Mouse (Mus musculus): ENCODE data around the gene Tnfsfm13. TPM values are rescaled to one million over a fixed set of nuclear protein-coding genes. Genes with fewer than 3 reads are reported as not detected.
A peak's percentile ranks its signal among the peaks of the same experiment; 100 is the strongest.

Tnfsfm13 gene
- polyA plus RNA-seq, 2 experiments = 0.70 to 0.80 TPM

- H3K4me3 ChIP-seq (ENCODE audit: insufficient read depth in 1 of 2, low read depth in 2 of 2, low read length in 2 of 2) = peak overlapping the region; percentile 73 to 82
- no peaks in the 10 kb centered on the region for H3K9me3 ChIP-seq (ENCODE audit: control insufficient read depth, low read length)
- H3K27ac ChIP-seq = peak overlapping the region; percentile 88
- H3K4me2 ChIP-seq (ENCODE audit: low read depth) = peak overlapping the region; percentile 93
- no peak for DNase-seq (ENCODE audit: low read depth in 3 of 3, low spot score in 3 of 3)
- peaks cover 7% of the 10 kb centered on the region for H3K36me3 ChIP-seq (replicated peaks; ENCODE audit: control insufficient read depth, insufficient read depth, low read depth)
- no peaks in the 10 kb centered on the region for H3K27me3 ChIP-seq (ENCODE audit: control insufficient read depth, insufficient read depth, low read length)
- peak; percentile 31 for ATAC-seq (ENCODE audit: insufficient read depth)
- H3K9ac ChIP-seq (replicated peaks) = peak overlapping the region; percentile 80
- TF ChIP-seq EP300 (IDR thresholded peaks at IDR 0.05; ENCODE audit: low read depth) (no peak), CTCF (IDR thresholded peaks at IDR 0.05; ENCODE audit: low read depth) (no peak)
- peaks cover 8 to 21% of the 10 kb centered on the region in 2 experiments; a peak in 3 of 4 replicates for H3K4me1 ChIP-seq (replicated peaks; ENCODE audit: control insufficient read depth in 2 of 2, insufficient read depth in 2 of 2, low read length in 1 of 2)
- WGBS (ENCODE audit: insufficient replicate concordance) = 21% methylated on average over 24 of the region's 24 CpGs
Measured at GRCm38 (mm10) chr11:69682209-69682839, 13.6 kb downstream of the Tnfsfm13 start.

GRCm38 (mm10) chr11:69681314-69682208 lies 14.3 kb downstream of the Tnfsfm13 start, which contains the start of gene Senp3:
Gene Senp3 (minus strand): TSS chr11:69682084.
- peak within 1 kb of the TSS; percentile 93 for H3K4me2 ChIP-seq (ENCODE audit: low read depth)
- DNase-seq (ENCODE audit: low read depth in 3 of 3, low spot score in 3 of 3) (peak; percentile 86 to 88 (median 88)), ATAC-seq (ENCODE audit: insufficient read depth) (peak; percentile 97)
- H3K9ac ChIP-seq (replicated peaks) = peak within 1 kb of the TSS; percentile 80
- H3K4me3 ChIP-seq (ENCODE audit: insufficient read depth in 1 of 2, low read depth in 2 of 2, low read length in 2 of 2) = peak within 1 kb of the TSS; percentile 73 to 82
- peaks cover 10% of the 10 kb centered on the region for H3K36me3 ChIP-seq (replicated peaks; ENCODE audit: control insufficient read depth, insufficient read depth, low read depth)
- TF ChIP-seq CTCF (IDR thresholded peaks at IDR 0.05; ENCODE audit: low read depth) = 0 out of 2 replicates have a peak, but pooled peaks have one; percentile 19
- TF ChIP-seq EP300 (IDR thresholded peaks at IDR 0.05; ENCODE audit: low read depth) = no peak
- under 1% methylated on average over 75 of the region's 80 CpGs for WGBS (ENCODE audit: insufficient replicate concordance)
- H3K9me3 ChIP-seq (ENCODE audit: control insufficient read depth, low read length) = no peaks in the 10 kb centered on the region
- no peaks in the 10 kb centered on the region for H3K27me3 ChIP-seq (ENCODE audit: control insufficient read depth, insufficient read depth, low read length)
- H3K27ac ChIP-seq = peak within 1 kb of the TSS; percentile 88
- peaks cover 8 to 18% of the 10 kb centered on the region in 2 experiments; a peak in 3 of 4 replicates for H3K4me1 ChIP-seq (replicated peaks; ENCODE audit: control insufficient read depth in 2 of 2, insufficient read depth in 2 of 2, low read length in 1 of 2)

GRCm38 (mm10) chr11:69680136-69680855 lies 15.6 kb downstream of the Tnfsfm13 start:
- WGBS (ENCODE audit: insufficient replicate concordance) = 83% methylated on average over 30 of the region's 30 CpGs
- Histone ChIP-seq H3K9ac (replicated peaks) (peak overlapping the region; percentile 80), H3K4me3 (ENCODE audit: insufficient read depth in 1 of 2, low read depth in 2 of 2, low read length in 2 of 2) (peak overlapping the region in 1 of 2 experiments; percentile 82; a peak in 2 of 4 replicates), H3K27me3 (ENCODE audit: control insufficient read depth, insufficient read depth, low read length) (no peaks in the 10 kb centered on the region), H3K4me1 (replicated peaks; ENCODE audit: control insufficient read depth in 2 of 2, insufficient read depth in 2 of 2, low read length in 1 of 2) (peaks cover 8 to 11% of the 10 kb centered on the region in 2 experiments; a peak in 3 of 4 replicates), H3K36me3 (replicated peaks; ENCODE audit: control insufficient read depth, insufficient read depth, low read depth) (peaks cover 22% of the 10 kb centered on the region), H3K4me2 (ENCODE audit: low read depth) (peak overlapping the region; percentile 93), H3K27ac (no peak overlapping the region), H3K9me3 (ENCODE audit: control insufficient read depth, low read length) (no peaks in the 10 kb centered on the region)
- TF ChIP-seq CTCF (IDR thresholded peaks at IDR 0.05; ENCODE audit: low read depth) = 0 out of 2 replicates have a peak, but pooled peaks have one; percentile 3
- TF ChIP-seq EP300 (IDR thresholded peaks at IDR 0.05; ENCODE audit: low read depth) = no peak
- no peak for ATAC-seq (ENCODE audit: insufficient read depth)
- no peak for DNase-seq (ENCODE audit: low read depth in 3 of 3, low spot score in 3 of 3)

GRCm38 (mm10) chr11:69679144-69679543 lies 16.8 kb downstream of the Tnfsfm13 start:
- H3K4me1 ChIP-seq (replicated peaks; ENCODE audit: control insufficient read depth in 2 of 2, insufficient read depth in 2 of 2, low read length in 1 of 2) = peaks cover 8 to 11% of the 10 kb centered on the region in 2 experiments; a peak in 3 of 4 replicates
- TF ChIP-seq CTCF (IDR thresholded peaks at IDR 0.05; ENCODE audit: low read depth) (no peak), EP300 (IDR thresholded peaks at IDR 0.05; ENCODE audit: low read depth) (no peak)

More at GRCm38 (mm10) chr11:69679144-69679543, 16.8 kb downstream of the Tnfsfm13 start:
- WGBS (ENCODE audit: insufficient replicate concordance) = 88% methylated on average over 2 of the region's 2 CpGs
- no peak for DNase-seq (ENCODE audit: low read depth in 3 of 3, low spot score in 3 of 3)
- Histone ChIP-seq H3K9ac (replicated peaks) (no peak overlapping the region), H3K27me3 (ENCODE audit: control insufficient read depth, insufficient read depth, low read length) (no peaks in the 10 kb centered on the region), H3K9me3 (ENCODE audit: control insufficient read depth, low read length) (no peaks in the 10 kb centered on the region), H3K4me3 (ENCODE audit: insufficient read depth in 1 of 2, low read depth in 2 of 2, low read length in 2 of 2) (no peak overlapping the region), H3K36me3 (replicated peaks; ENCODE audit: control insufficient read depth, insufficient read depth, low read depth) (peaks cover 26% of the 10 kb centered on the region), H3K27ac (no peak overlapping the region), H3K4me2 (ENCODE audit: low read depth) (no peak overlapping the region)
- no peak for ATAC-seq (ENCODE audit: insufficient read depth)

Measured in liver, embryonic 14.5 days (tissue).